Mouse (Mus musculus): ENCODE results near the gene Usp30. TPM values are rescaled to one million over a fixed set of nuclear protein-coding genes. Genes with fewer than 3 reads are reported as not detected.

Gene Usp30
- polyA plus RNA-seq, 1 experiment from 2014 or later: 6.5 TPM

DNA sequence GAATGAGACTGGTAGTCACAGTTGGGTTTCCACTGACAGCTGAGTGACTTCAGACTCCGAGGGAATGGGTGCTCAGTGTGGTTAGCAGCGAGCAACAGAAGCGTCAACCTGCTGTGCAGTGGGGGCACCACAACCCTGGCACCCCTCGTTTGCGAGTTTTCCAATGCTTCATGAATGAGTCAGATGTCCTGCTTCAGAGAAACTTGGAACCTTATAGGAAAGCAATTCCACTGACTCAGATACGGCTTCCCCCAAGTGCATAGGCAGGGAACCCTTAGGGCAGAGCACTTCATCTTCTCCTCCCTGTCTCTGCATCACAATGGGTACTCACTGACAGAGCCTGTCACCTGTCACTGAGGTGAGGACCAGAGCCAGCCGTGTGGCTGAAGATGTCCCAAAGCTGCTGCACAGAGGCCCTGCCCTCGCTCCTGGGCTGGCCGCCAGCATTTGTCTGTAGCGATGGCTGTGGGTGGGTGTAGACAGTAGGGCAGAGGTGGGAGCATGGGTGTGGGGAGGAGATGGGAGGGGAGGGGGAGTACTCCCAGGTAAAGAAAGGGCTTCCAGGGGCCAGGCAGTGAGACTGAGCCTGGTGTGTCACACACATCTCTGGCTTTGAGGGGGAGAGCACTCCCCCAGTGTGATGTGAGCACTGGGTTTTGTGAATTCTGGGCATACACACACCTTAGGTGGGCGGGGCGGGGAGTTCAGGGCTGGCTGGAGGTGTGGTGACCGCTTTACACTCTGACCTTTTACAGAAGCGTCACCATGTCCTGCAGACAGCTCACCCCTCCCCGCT is 72.4 kb downstream of the Usp30 start:
- no peak for DNase-seq (ENCODE audit: low spot score)
- Histone ChIP-seq H3K27ac (ENCODE audit: low read depth, low read length) (no peak overlapping the region), H3K36me3 (ENCODE audit: control insufficient read depth, insufficient read depth, low read length) (peaks cover 20% of the 10 kb centered on the region), H3K4me3 (ENCODE audit: low read depth, low read length) (no peak overlapping the region), H3K9me3 (ENCODE audit: control insufficient read depth, low read length) (no peaks in the 10 kb centered on the region), H3K4me1 (replicated peaks; ENCODE audit: control insufficient read depth, insufficient read depth, low read length) (peaks cover 25% of the 10 kb centered on the region), H3K27me3 (replicated peaks; ENCODE audit: control insufficient read depth, insufficient read depth, low read length) (no peaks in the 10 kb centered on the region), H3K9ac (ENCODE audit: low read depth, low read length) (no peak overlapping the region), H3K4me2 (no peak overlapping the region)
- 88% methylated on average over 15 of the region's 15 CpGs for WGBS
- no peak for ATAC-seq (replicated peaks; ENCODE audit: low FRiP score)

GRCm38 (mm10) chr5:114138277-114139164 is 73.3 kb downstream of the Usp30 start:
- H3K4me2 ChIP-seq: no peak overlapping the region
- WGBS: 85% methylated on average over 21 of the region's 21 CpGs
- DNase-seq (ENCODE audit: low spot score) (no peak), ATAC-seq (replicated peaks; ENCODE audit: low FRiP score) (no peak)
- H3K9me3 ChIP-seq (ENCODE audit: control insufficient read depth, low read length): no peaks in the 10 kb centered on the region
- no peaks in the 10 kb centered on the region for H3K27me3 ChIP-seq (replicated peaks; ENCODE audit: control insufficient read depth, insufficient read depth, low read length)
- H3K9ac ChIP-seq (ENCODE audit: low read depth, low read length): no peak overlapping the region
- peaks cover 20% of the 10 kb centered on the region for H3K36me3 ChIP-seq (ENCODE audit: control insufficient read depth, insufficient read depth, low read length)
- H3K27ac ChIP-seq (ENCODE audit: low read depth, low read length): no peak overlapping the region
- no peak overlapping the region for H3K4me3 ChIP-seq (ENCODE audit: low read depth, low read length)
- peaks cover 19% of the 10 kb centered on the region for H3K4me1 ChIP-seq (replicated peaks; ENCODE audit: control insufficient read depth, insufficient read depth, low read length)

GRCm38 (mm10) chr5:114139175-114139574 is 73.9 kb downstream of the Usp30 start:
- 65% methylated on average over 9 of the region's 9 CpGs for WGBS
- no peak for ATAC-seq (replicated peaks; ENCODE audit: low FRiP score)
- H3K9ac ChIP-seq (ENCODE audit: low read depth, low read length): no peak overlapping the region

DNA sequence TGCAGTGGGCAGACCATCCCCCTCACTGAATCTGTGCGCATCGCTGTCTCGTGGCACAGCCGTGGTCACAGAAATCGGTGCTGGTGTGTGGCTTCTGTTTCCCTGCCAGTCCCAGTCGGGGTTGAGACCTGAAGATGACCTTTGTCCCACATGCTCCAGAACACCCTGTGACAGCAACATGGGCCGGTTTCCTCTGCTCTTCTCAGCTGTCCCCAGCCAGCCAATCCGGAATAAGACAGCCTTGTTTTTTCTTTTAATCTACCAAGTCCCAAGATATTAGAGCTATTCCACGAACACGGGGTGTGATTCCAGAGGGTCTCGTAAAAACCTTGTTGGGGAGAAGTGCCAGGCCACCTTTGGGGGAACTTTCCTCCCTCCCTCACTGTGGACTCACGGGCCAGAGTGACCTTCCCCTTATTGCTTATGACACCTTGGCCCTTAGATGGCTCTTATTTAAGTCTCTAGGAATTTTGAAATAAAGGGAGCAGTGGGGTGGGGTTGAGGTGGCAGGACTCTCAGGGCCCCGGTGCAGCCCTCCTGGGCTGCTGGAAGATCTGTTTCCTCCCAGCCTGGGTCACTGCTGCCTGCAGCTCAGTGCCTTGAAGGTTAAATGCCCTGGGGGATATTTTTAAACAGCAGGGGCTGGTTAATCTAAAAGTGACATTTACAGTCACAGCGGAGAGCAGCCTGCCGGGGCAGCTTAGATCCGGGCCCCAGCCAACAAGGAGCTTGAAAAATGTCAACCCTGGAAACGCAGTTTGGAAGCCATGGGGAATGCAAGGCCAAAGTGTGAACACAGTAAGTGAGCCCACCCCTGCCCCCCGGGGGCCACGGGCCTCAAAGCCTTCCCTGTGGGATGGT is 81.0 kb downstream of the Usp30 start, which contains the start of gene Acacb:
Gene Acacb (plus strand): TSS at position 508 of the 861 bp plus-strand sequence.
- H3K4me2 ChIP-seq: no peak within 1 kb of the TSS; the same call in 1 of the 2 replicates
- H3K4me1 ChIP-seq (replicated peaks; ENCODE audit: control insufficient read depth, insufficient read depth, low read length): no peaks in the 10 kb centered on the region; the same call in 1 of the 2 replicates
- no peak for DNase-seq (ENCODE audit: low spot score)
- no peaks in the 10 kb centered on the region for H3K9me3 ChIP-seq (ENCODE audit: control insufficient read depth, low read length)
- WGBS: 40% methylated on average over 19 of the region's 19 CpGs
- no peak within 1 kb of the TSS for H3K4me3 ChIP-seq (ENCODE audit: low read depth, low read length)
- no peaks in the 10 kb centered on the region for H3K27me3 ChIP-seq (replicated peaks; ENCODE audit: control insufficient read depth, insufficient read depth, low read length)
- no peaks in the 10 kb centered on the region for H3K36me3 ChIP-seq (ENCODE audit: control insufficient read depth, insufficient read depth, low read length)
- no peak for ATAC-seq (replicated peaks; ENCODE audit: low FRiP score)
- H3K27ac ChIP-seq (ENCODE audit: low read depth, low read length): no peak within 1 kb of the TSS
- no peak within 1 kb of the TSS for H3K9ac ChIP-seq (ENCODE audit: low read depth, low read length)

More at GRCm38 (mm10) chr5:114139175-114139574, 73.9 kb downstream of the Usp30 start:
- H3K36me3 ChIP-seq (ENCODE audit: control insufficient read depth, insufficient read depth, low read length): peaks cover 20% of the 10 kb centered on the region
- H3K4me2 ChIP-seq: no peak overlapping the region
- H3K9me3 ChIP-seq (ENCODE audit: control insufficient read depth, low read length): no peaks in the 10 kb centered on the region
- no peak overlapping the region for H3K27ac ChIP-seq (ENCODE audit: low read depth, low read length)
- no peaks in the 10 kb centered on the region for H3K27me3 ChIP-seq (replicated peaks; ENCODE audit: control insufficient read depth, insufficient read depth, low read length)
- H3K4me3 ChIP-seq (ENCODE audit: low read depth, low read length): no peak overlapping the region
- no peak for DNase-seq (ENCODE audit: low spot score)
- peaks cover 12% of the 10 kb centered on the region for H3K4me1 ChIP-seq (replicated peaks; ENCODE audit: control insufficient read depth, insufficient read depth, low read length)

GRCm38 (mm10) chr5:114147043-114147972 is 82.0 kb downstream of the Usp30 start:
- Histone ChIP-seq H3K4me3 (ENCODE audit: low read depth, low read length) (no peak overlapping the region), H3K9ac (ENCODE audit: low read depth, low read length) (no peak overlapping the region), H3K27me3 (replicated peaks; ENCODE audit: control insufficient read depth, insufficient read depth, low read length) (no peaks in the 10 kb centered on the region), H3K9me3 (ENCODE audit: control insufficient read depth, low read length) (no peaks in the 10 kb centered on the region), H3K36me3 (ENCODE audit: control insufficient read depth, insufficient read depth, low read length) (no peaks in the 10 kb centered on the region), H3K27ac (ENCODE audit: low read depth, low read length) (no peak overlapping the region), H3K4me1 (replicated peaks; ENCODE audit: control insufficient read depth, insufficient read depth, low read length) (no peaks in the 10 kb centered on the region; the same call in 1 of the 2 replicates), H3K4me2 (no peak overlapping the region)
- ATAC-seq (replicated peaks; ENCODE audit: low FRiP score): no peak
- no peak for DNase-seq (ENCODE audit: low spot score)
- WGBS: 81% methylated on average over 14 of the region's 14 CpGs

DNA sequence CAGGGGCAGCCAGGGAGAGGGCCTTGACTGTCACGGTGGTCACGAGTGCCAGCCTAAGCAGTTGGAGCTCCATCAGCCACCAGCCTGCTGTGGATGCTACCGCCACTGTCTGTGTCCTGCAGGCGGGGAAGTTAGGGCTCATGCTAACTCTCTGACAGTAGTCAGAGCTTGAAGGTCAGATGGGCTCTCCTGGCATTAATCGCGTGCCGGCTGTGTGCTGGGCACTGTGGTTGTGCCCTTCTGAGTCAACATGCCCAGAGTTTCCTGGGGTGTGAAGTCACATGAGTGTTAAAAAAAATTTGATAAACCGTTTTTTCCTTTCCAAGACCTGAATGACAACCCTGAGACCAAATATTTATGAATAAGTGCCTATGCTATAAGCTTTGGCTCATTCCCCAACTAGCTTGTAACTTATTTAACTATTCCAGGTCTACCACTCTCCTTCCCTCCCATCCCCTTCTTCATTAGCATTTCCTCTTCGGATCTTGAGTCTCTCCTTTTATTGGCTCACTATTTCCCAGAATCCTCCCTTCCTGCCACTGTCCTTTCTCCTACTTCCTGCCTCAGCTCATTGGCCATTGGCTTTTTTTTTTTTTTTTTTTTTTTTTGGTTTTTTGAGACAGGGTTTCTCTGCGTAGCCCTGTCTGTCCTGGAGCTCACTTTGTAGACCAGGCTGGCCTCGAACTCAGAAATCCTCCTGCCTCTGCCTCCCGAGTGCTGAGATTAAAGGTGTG is 87.3 kb downstream of the Usp30 start:
- H3K4me1 ChIP-seq (replicated peaks; ENCODE audit: control insufficient read depth, insufficient read depth, low read length): peaks cover 4% of the 10 kb centered on the region; the same call in 1 of the 2 replicates
- DNase-seq (ENCODE audit: low spot score) (no peak), ATAC-seq (replicated peaks; ENCODE audit: low FRiP score) (no peak)
- 76% methylated on average over 12 of the region's 12 CpGs for WGBS
- no peak overlapping the region for H3K27ac ChIP-seq (ENCODE audit: low read depth, low read length)
- no peak overlapping the region for H3K4me2 ChIP-seq
- no peaks in the 10 kb centered on the region for H3K9me3 ChIP-seq (ENCODE audit: control insufficient read depth, low read length)
- no peak overlapping the region for H3K9ac ChIP-seq (ENCODE audit: low read depth, low read length)
- H3K36me3 ChIP-seq (ENCODE audit: control insufficient read depth, insufficient read depth, low read length): no peaks in the 10 kb centered on the region
- H3K4me3 ChIP-seq (ENCODE audit: low read depth, low read length): no peak overlapping the region
- no peaks in the 10 kb centered on the region for H3K27me3 ChIP-seq (replicated peaks; ENCODE audit: control insufficient read depth, insufficient read depth, low read length)

- DNase-seq (ENCODE audit: low spot score): no peak
- WGBS: 8% methylated on average over 12 of the region's 12 CpGs
- Histone ChIP-seq H3K4me3 (ENCODE audit: low read depth, low read length) (peak overlapping the region; percentile 36), H3K36me3 (ENCODE audit: control insufficient read depth, insufficient read depth, low read length) (no peaks in the 10 kb centered on the region), H3K9me3 (ENCODE audit: control insufficient read depth, low read length) (no peaks in the 10 kb centered on the region), H3K27me3 (replicated peaks; ENCODE audit: control insufficient read depth, insufficient read depth, low read length) (no peaks in the 10 kb centered on the region), H3K4me1 (replicated peaks; ENCODE audit: control insufficient read depth, insufficient read depth, low read length) (peaks cover 4% of the 10 kb centered on the region; the same call in 1 of the 2 replicates), H3K4me2 (peak overlapping the region; percentile 5; the same call in 1 of the 2 replicates), H3K9ac (ENCODE audit: low read depth, low read length) (no peak overlapping the region), H3K27ac (ENCODE audit: low read depth, low read length) (no peak overlapping the region)
- ATAC-seq (replicated peaks; ENCODE audit: low FRiP score): peak; percentile 45; the same call in 1 of the 2 replicates
These were observed 88.2 kb downstream of the Usp30 start for GRCm38 (mm10) chr5:114153490-114153889.
